Mouse (Mus musculus) stomach, embryonic 16.5 days (tissue): ENCODE measurements around the gene Xrcc2. TPM values are rescaled to one million over a fixed set of nuclear protein-coding genes. Genes with fewer than 3 reads are reported as not detected.

Experiments used
- ATAC-seq: fragments of 200-750 bp; cut with Nextera tagmentation; 2 replicates; pipeline ENCODE4 v1.8.0; 2017; ENCODE audit warnings: moderate number of reproducible peaks, moderate TSS enrichment; ENCODE audit not compliant: insufficient read depth, low FRiP score
- H3K27ac ChIP-seq: fragments of 300-500 bp; sonication (generic); 2 replicates; pipeline ENCODE4 v1.5.1; 2014; ENCODE audit warnings: low read length
- H3K27me3 ChIP-seq: fragments of 300-500 bp; sonication (generic); 2 replicates; pipeline ENCODE4 v1.6.1; 2014; ENCODE audit warnings: low read length, control low read depth, mixed read lengths; ENCODE audit not compliant: control insufficient read depth, insufficient read depth
- H3K36me3 ChIP-seq: fragments of 300-500 bp; sonication (generic); 2 replicates; pipeline ENCODE4 v1.6.1; 2014; ENCODE audit warnings: low read length; ENCODE audit not compliant: control insufficient read depth, insufficient read depth
- H3K4me1 ChIP-seq: fragments of 300-500 bp; sonication (generic); 2 replicates; pipeline ENCODE4 v1.6.1; 2014; ENCODE audit warnings: low read length, control low read depth, mixed read lengths; ENCODE audit not compliant: control insufficient read depth, insufficient read depth
- H3K4me2 ChIP-seq: fragments of 300-500 bp; sonication (generic); 2 replicates; pipeline ENCODE4 v1.6.1; 2014; ENCODE audit warnings: low read depth, low read length, mixed read lengths
- H3K4me3 ChIP-seq: fragments of 300-500 bp; sonication (generic); replicated peaks from 2 replicates; pipeline ENCODE4 v1.5.1; 2014; ENCODE audit warnings: mild to moderate bottlenecking, low read length
- H3K9ac ChIP-seq: fragments of 300-500 bp; sonication (generic); 2 replicates; pipeline ENCODE4 v1.6.1; 2014; ENCODE audit warnings: low read length
- H3K9me3 ChIP-seq: fragments of 300-500 bp; sonication (generic); replicated peaks from 2 replicates; pipeline ENCODE4 v1.6.1; 2016; ENCODE audit warnings: low read length, control low read depth; ENCODE audit not compliant: control insufficient read depth
- WGBS: fragments of 180-500 bp; shearing (Covaris S2); extraction: QIAGEN DNeasy Blood & Tissue Kit; methylation state at CpG from one replicate; pipeline ENCODE4 v1.1.7; 2014; 5-methylcytosine and 5-hydroxymethylcytosine counted together
- polyA plus RNA-seq: library from polyadenylated mRNA; unstranded; fragments of >200 nt; fragmentation: Nextera tagmentation; extraction: Ambion mirVana; gene quantifications from 2 replicates; pipeline ENCODE4 v1.2.1, GENCODE M21; 2015

The Xrcc2 gene
- polyA plus RNA-seq, 1 experiment from 2014 or later = 7.2 TPM

DNA sequence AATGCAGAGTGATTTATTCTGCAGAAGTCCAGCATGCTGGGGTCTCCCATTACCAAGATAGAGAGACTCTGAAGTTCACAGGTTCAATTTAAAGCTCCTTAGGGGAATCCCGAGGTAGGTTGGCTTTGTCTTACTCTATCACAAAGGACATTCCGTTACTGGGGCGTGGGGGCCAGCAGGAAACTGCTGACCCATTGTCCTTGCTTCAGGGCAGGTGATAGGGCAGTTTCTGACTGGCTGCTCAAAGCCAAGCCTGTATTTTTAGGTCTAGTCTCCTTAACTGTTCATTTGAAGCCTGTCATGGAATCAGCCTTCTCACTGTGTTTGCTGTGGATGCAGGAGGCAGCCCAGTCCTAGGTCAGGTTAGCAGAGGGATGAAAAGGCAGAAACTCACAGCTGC is 52.2 kb downstream of the Xrcc2 start:
- Histone ChIP-seq H3K36me3 (no peaks in the 10 kb centered on the region), H3K4me2 (no peak overlapping the region), H3K9ac (no peak overlapping the region), H3K27ac (no peak overlapping the region), H3K4me3 (no peak overlapping the region), H3K4me1 (no peaks in the 10 kb centered on the region), H3K27me3 (no peaks in the 10 kb centered on the region), H3K9me3 (no peaks in the 10 kb centered on the region)
- no peak for ATAC-seq
- WGBS = 48% methylated on average over 3 of the region's 3 CpGs

DNA sequence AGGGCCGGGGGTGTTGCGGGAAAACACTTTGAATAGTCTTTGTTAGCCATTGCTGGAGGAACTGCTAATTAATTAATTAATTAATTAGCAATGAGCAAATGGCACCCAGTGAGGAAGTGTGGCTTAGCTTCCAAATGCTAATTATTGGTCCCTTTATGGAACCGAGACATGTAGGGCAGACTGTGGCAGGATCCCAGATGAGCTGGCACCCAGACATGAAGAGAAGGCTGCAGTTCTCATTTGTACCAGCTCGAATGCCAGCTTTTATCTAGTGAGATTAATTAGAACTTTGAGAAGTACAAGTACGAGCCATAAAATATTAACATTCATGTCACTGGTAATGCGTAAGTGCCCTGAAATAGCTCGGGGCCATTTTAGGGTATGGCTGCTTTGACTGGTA is 53.2 kb downstream of the Xrcc2 start:
- Histone ChIP-seq H3K4me3 (no peak overlapping the region), H3K36me3 (no peaks in the 10 kb centered on the region), H3K9ac (no peak overlapping the region), H3K27me3 (no peaks in the 10 kb centered on the region), H3K4me1 (no peaks in the 10 kb centered on the region), H3K9me3 (no peaks in the 10 kb centered on the region), H3K27ac (no peak overlapping the region), H3K4me2 (no peak overlapping the region)
- ATAC-seq = no peak
- WGBS = 88% methylated on average over 7 of the region's 7 CpGs

DNA sequence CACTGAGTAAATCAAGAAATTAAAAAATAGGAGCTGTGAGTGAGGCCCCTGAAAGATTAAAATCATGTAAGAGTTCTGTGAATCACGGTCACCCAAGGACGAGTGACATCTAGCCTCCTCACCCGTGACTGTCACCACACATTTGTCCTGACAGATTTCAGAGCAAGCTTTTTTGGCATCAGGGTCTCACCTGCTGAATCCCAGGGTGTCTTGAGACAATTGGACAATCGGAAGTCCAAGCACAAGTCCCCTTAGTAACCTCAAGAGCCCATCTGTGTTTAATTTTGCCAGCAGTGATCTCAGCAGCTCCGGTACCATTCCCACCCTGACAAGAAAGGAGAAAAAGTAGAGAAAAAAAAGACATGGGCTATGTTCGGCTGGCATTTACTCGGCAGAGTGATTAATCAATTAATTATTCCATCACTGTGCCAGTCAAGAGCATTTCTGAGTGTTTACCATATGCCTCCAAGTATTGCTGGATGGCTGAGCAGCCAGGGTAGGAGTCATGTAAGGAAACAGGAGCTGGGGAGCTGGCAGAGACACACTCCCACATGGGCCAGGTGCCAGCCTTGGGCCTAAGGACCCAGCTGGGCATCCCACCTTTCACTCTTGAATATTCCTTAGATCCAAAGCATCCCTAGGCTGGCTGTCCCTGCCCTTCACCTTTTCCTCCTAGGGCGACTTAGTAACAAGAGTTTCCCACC is 59.8 kb downstream of the Xrcc2 start:
- Histone ChIP-seq H3K27ac (no peak overlapping the region), H3K27me3 (no peaks in the 10 kb centered on the region), H3K4me2 (no peak overlapping the region), H3K36me3 (no peaks in the 10 kb centered on the region), H3K4me3 (no peak overlapping the region), H3K9me3 (no peaks in the 10 kb centered on the region), H3K9ac (no peak overlapping the region), H3K4me1 (no peaks in the 10 kb centered on the region)
- WGBS = 85% methylated on average over 8 of the region's 8 CpGs
- ATAC-seq = no peak

DNA sequence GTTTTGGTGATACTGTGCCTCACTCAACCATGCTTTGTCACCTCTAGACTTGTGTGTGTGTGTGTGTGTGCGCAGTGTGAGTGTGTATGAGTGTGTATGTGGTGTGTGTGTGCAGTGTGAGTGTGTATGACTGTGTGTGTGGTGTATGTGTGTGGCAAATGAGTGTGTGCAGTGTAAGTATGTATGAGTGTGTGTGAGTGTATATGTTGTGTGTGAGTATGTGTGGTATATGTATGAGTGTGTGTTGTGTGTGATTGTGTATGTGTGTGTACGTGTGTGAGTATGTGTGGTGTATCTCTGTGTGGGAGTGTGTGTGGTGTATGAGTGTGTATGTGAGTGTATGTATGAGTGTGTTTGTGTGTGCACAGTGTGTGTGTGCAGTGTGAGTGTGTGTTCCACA is 61.1 kb downstream of the Xrcc2 start:
- 98% methylated on average over 2 of the region's 2 CpGs for WGBS
- Histone ChIP-seq H3K27me3 (no peaks in the 10 kb centered on the region), H3K9ac (no peak overlapping the region), H3K4me3 (no peak overlapping the region), H3K36me3 (no peaks in the 10 kb centered on the region), H3K4me1 (no peaks in the 10 kb centered on the region), H3K27ac (no peak overlapping the region), H3K4me2 (no peak overlapping the region), H3K9me3 (no peaks in the 10 kb centered on the region)
- ATAC-seq = no peak

DNA sequence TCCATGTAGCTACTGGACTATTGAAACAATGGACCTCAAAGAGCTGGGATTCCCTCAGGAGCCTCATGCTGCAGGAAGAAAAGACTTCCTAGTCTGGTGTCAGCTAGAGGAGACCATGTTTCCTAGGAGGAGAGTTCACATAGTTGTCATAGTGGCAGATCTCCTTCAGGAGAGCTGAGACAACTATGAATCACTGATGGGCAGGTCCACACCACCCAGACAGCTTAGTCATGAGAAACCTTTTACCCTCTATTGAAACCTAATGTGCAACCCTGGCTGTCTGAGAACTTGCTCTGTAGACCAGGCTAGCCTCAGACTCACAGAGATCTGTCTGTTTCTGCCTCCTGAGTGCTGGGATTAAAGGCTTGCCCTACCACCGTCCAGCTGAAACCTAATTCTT is 62.9 kb downstream of the Xrcc2 start:
- no peaks in the 10 kb centered on the region for H3K36me3 ChIP-seq
- no peak overlapping the region for H3K27ac ChIP-seq
- 88% methylated on average over 1 of the region's 1 CpGs for WGBS
- no peaks in the 10 kb centered on the region for H3K4me1 ChIP-seq
- H3K27me3 ChIP-seq = no peaks in the 10 kb centered on the region
- no peaks in the 10 kb centered on the region for H3K9me3 ChIP-seq
- no peak overlapping the region for H3K4me2 ChIP-seq
- no peak overlapping the region for H3K9ac ChIP-seq
- no peak for ATAC-seq
- H3K4me3 ChIP-seq = no peak overlapping the region

Other genes starting within 250 kb of the Xrcc2 start
- gene Kmt2c, start 207.0 kb downstream of the Xrcc2 start, polyA plus RNA-seq = 12.1 and 13.6 TPM in 2 replicates
- 0.13 TPM in 1 of 2 replicates, not detected in the other for gene Cct8l1, start 189.8 kb downstream of the Xrcc2 start, polyA plus RNA-seq
- 3.7 and 4.5 TPM in 2 replicates for gene Actr3b, start 54.2 kb upstream of the Xrcc2 start, polyA plus RNA-seq
- gene Gm21663, start 236.6 kb upstream of the Xrcc2 start, polyA plus RNA-seq = not detected in 2 replicates
- gene Gm21671, start 248.6 kb upstream of the Xrcc2 start, polyA plus RNA-seq = 0.10 TPM in 1 of 2 replicates, not detected in the other